Mouse (Mus musculus) CH12.LX (cell line): ENCODE results near the gene Cxcl9. TPM values are rescaled to one million over a fixed set of nuclear protein-coding genes. Genes with fewer than 3 reads are reported as not detected.

Source experiments
- DNase-seq: peaks from one replicate; pipeline ENCODE4 v3.0.0-alpha.2; 2013; ENCODE audit errors: extremely low read depth
- H3K27ac ChIP-seq: 2 replicates; pipeline ENCODE4 v1.5.1; 2012; ENCODE audit warnings: low read depth, mild to moderate bottlenecking, control low read depth, moderate library complexity; ENCODE audit not compliant: insufficient read depth
- H3K27me3 ChIP-seq: replicated peaks from 2 replicates; pipeline ENCODE3; 2012; ENCODE audit warnings: inconsistent platforms
- H3K36me3 ChIP-seq, 2 experiments: replicated peaks in 1 of 2; 2 replicates each; pipeline versions ENCODE3 to v1.6.1; 2012; ENCODE audit warnings: inconsistent platforms in 1 of 2, low read length in 1 of 2, mild to moderate bottlenecking in 1 of 2, mixed read lengths in 1 of 2, moderate library complexity in 1 of 2; ENCODE audit not compliant: control insufficient read depth in 1 of 2, insufficient read depth in 1 of 2
- H3K4me1 ChIP-seq, 2 experiments: 2 replicates each; pipeline ENCODE4 v1.6.1; 2012; ENCODE audit warnings: inconsistent platforms in 1 of 2, moderate library complexity in 1 of 2; ENCODE audit not compliant: insufficient read depth in 2 of 2, control insufficient read depth in 1 of 2
- H3K4me2 ChIP-seq: 2 replicates; pipeline ENCODE4 v1.6.1; 2012; ENCODE audit warnings: low read depth, mild to moderate bottlenecking, control low read depth; ENCODE audit not compliant: poor library complexity, insufficient read depth, severe bottlenecking
- H3K4me3 ChIP-seq, 3 experiments: fragments of 150-350 bp in 1 of 3; sonication (generic) in 1 of 3; replicated peaks in 1 of 3; 2 replicates each; pipeline versions ENCODE3 to v1.5.1; 2011 to 2012; ENCODE audit warnings: low read depth in 2 of 3, low read length in 2 of 3, mild to moderate bottlenecking in 2 of 3, moderate library complexity in 2 of 3, control low read depth in 1 of 3, improper control_type of control experiment in 1 of 3, inconsistent platforms in 1 of 3, mixed read lengths in 1 of 3; ENCODE audit not compliant: poor library complexity in 1 of 3
- H3K79me2 ChIP-seq: replicated peaks from 2 replicates; pipeline ENCODE4 v1.6.1; 2012; ENCODE audit warnings: mild to moderate bottlenecking, moderate library complexity; ENCODE audit not compliant: control insufficient read depth, poor library complexity, insufficient read depth, severe bottlenecking; ENCODE audit errors: extremely low read depth
- H3K9ac ChIP-seq: 2 replicates; pipeline ENCODE4 v1.6.1; 2012; ENCODE audit warnings: low read depth, mild to moderate bottlenecking, control low read depth, moderate library complexity; ENCODE audit not compliant: insufficient read depth
- H3K9me3 ChIP-seq: replicated peaks from 2 replicates; pipeline ENCODE3; 2012; ENCODE audit warnings: low read length, inconsistent platforms, mixed read lengths
- BHLHE40 ChIP-seq: IDR thresholded peaks from 2 replicates; pipeline ENCODE4 v1.6.1; 2011; ENCODE audit warnings: mild to moderate bottlenecking, low read depth, low read length, improper control_type of control experiment
- CHD1 ChIP-seq: IDR thresholded peaks from 2 replicates; pipeline ENCODE4 v1.6.1; 2012; ENCODE audit warnings: low read depth, low read length, improper control_type of control experiment, inconsistent platforms
- CTCF ChIP-seq, 2 experiments: IDR thresholded peaks in 1 of 2; conservative IDR thresholded peaks in 1 of 2; 2 replicates each; pipeline ENCODE4 v1.5.1; 2011 to 2012; ENCODE audit warnings: low read depth in 2 of 2, low read length in 2 of 2, improper control_type of control experiment in 1 of 2, inconsistent platforms in 1 of 2, mild to moderate bottlenecking in 1 of 2, moderate library complexity in 1 of 2
- ETS1 ChIP-seq: conservative IDR thresholded peaks from 2 replicates; pipeline ENCODE4 v1.6.1; 2012; ENCODE audit warnings: low read depth, mild to moderate bottlenecking, inconsistent platforms, low read length, improper control_type of control experiment, moderate library complexity
- IRF4 ChIP-seq: IDR thresholded peaks from 2 replicates; pipeline ENCODE4 v1.6.1; 2014; ENCODE audit warnings: low read depth, mild to moderate bottlenecking, inconsistent platforms, low read length, improper control_type of control experiment
- JUND ChIP-seq: conservative IDR thresholded peaks from 2 replicates; pipeline ENCODE4 v1.6.1; 2011; ENCODE audit warnings: low read depth, low read length, improper control_type of control experiment
- MAFK ChIP-seq: IDR thresholded peaks from 2 replicates; pipeline ENCODE4 v1.6.1; 2011; ENCODE audit warnings: low read length, improper control_type of control experiment; ENCODE audit not compliant: insufficient replicate concordance
- MAX ChIP-seq: IDR thresholded peaks from 2 replicates; pipeline ENCODE4 v1.6.1; 2011; ENCODE audit warnings: low read length, improper control_type of control experiment
- MAZ ChIP-seq: IDR thresholded peaks from 2 replicates; pipeline ENCODE4 v1.6.1; 2012; ENCODE audit warnings: low read depth, mild to moderate bottlenecking, inconsistent platforms, low read length, improper control_type of control experiment, moderate library complexity
- MXI1 ChIP-seq: IDR thresholded peaks from 2 replicates; pipeline ENCODE4 v1.6.1; 2011; ENCODE audit warnings: mild to moderate bottlenecking, low read depth, low read length, improper control_type of control experiment
- NELFE ChIP-seq: IDR thresholded peaks from 2 replicates; pipeline ENCODE4 v1.6.1; 2011; ENCODE audit warnings: low read depth, low read length, improper control_type of control experiment
- NRF1 ChIP-seq: IDR thresholded peaks from 2 replicates; pipeline ENCODE4 v1.6.1; 2014; ENCODE audit warnings: low read depth, mild to moderate bottlenecking, inconsistent platforms, low read length, improper control_type of control experiment, moderate library complexity
- PAX5 ChIP-seq: IDR thresholded peaks from 2 replicates; pipeline ENCODE4 v1.6.1; 2012; ENCODE audit warnings: low read length, inconsistent platforms, mixed read lengths
- POLR2A ChIP-seq: IDR thresholded peaks from 2 replicates; pipeline ENCODE4 v1.6.1; 2011; ENCODE audit warnings: low read depth, mild to moderate bottlenecking, improper control_type of control experiment, low read length
- POLR2AphosphoS2 ChIP-seq: IDR thresholded peaks from 2 replicates; pipeline ENCODE4 v1.6.1; 2011; ENCODE audit warnings: low read depth, low read length, improper control_type of control experiment
- RCOR1 ChIP-seq: conservative IDR thresholded peaks from 2 replicates; pipeline ENCODE4 v1.6.1; 2012; ENCODE audit warnings: low read depth, mild to moderate bottlenecking, inconsistent platforms, low read length, improper control_type of control experiment
- TCF12 ChIP-seq: IDR thresholded peaks from 2 replicates; pipeline ENCODE4 v1.6.1; 2014; ENCODE audit warnings: low read depth, mild to moderate bottlenecking, inconsistent platforms, low read length, improper control_type of control experiment
- UBTF ChIP-seq: IDR thresholded peaks from 2 replicates; pipeline ENCODE4 v1.6.1; 2012; ENCODE audit warnings: low read depth, mild to moderate bottlenecking, inconsistent platforms, low read length, improper control_type of control experiment, moderate library complexity
- USF1 ChIP-seq: IDR thresholded peaks from 2 replicates; pipeline ENCODE4 v1.6.1; 2014; ENCODE audit warnings: low read depth, mild to moderate bottlenecking, inconsistent platforms, low read length, improper control_type of control experiment
- dilution Hi-C: fragments of 300-500 bp; cut with MboI; formaldehyde crosslinking; loops from 2 replicates; pipeline ENCODE4 v1.14.3; 2020; ENCODE audit warnings: low sequenced_read_pairs; ENCODE audit not compliant: extremely low pct_unique_long_range_greater_than_20kb, extremely low pct_ligation_motif_present
- in situ Hi-C: fragments of 300-500 bp; cut with MboI; formaldehyde crosslinking; loops from 3 replicates; pipeline ENCODE4 v1.14.3; 2019; ENCODE audit warnings: low sequenced_read_pairs, low pct_ligation_motif_present, low pct_unique_long_range_greater_than_20kb, mixed read lengths
- polyA plus RNA-seq: library from polyadenylated mRNA; unstranded; fragments of >175 nt; gene quantifications from 2 replicates; pipeline ENCODE4 v1.2.1, GENCODE M21; 2012; ENCODE audit warnings: low read depth; ENCODE audit not compliant: insufficient read length
- total RNA-seq, 2 experiments: library from RNA; depleted of rRNA; stranded (reverse); fragments of 300-350 nt in 1 of 2; fragments of >200 nt in 1 of 2; gene quantifications; 2 replicates each; pipeline ENCODE4 v1.2.3; 2012 to 2014

The Cxcl9 gene
- total and polyA plus RNA-seq, 3 experiments = not detected

GRCm38 (mm10) chr5:92304291-92304690 lies 23.6 kb downstream of the Cxcl9 start:
- Histone ChIP-seq H3K27me3 (no peaks in the 10 kb centered on the region), H3K4me3 (no peak overlapping the region), H3K4me2 (no peak overlapping the region), H3K36me3 (peaks cover 70 to 93% of the 10 kb centered on the region in 2 experiments), H3K27ac (no peak overlapping the region), H3K79me2 (peaks cover 30% of the 10 kb centered on the region), H3K4me1 (peaks cover 11 to 23% of the 10 kb centered on the region in 2 experiments), H3K9me3 (no peaks in the 10 kb centered on the region), H3K9ac (no peak overlapping the region)
- no peak for DNase-seq
- dilution Hi-C loops (no loop called here), in situ Hi-C loops (no loop called here)
- TF ChIP-seq ETS1 = no peak
- TF ChIP-seq CHD1 = no peak
- TF ChIP-seq MXI1 = no peak
- TF ChIP-seq TCF12 = no peak
- TF ChIP-seq MAZ = no peak
- TF ChIP-seq POLR2AphosphoS2 = no peak

- Histone ChIP-seq H3K4me1 (peaks cover 0 to 7% of the 10 kb centered on the region in 2 experiments; a peak in 1 of 4 replicates), H3K36me3 (peaks cover 74 to 97% of the 10 kb centered on the region in 2 experiments), H3K4me3 (no peak overlapping the region), H3K4me2 (no peak overlapping the region), H3K27me3 (no peaks in the 10 kb centered on the region), H3K27ac (no peak overlapping the region), H3K79me2 (peaks cover 10% of the 10 kb centered on the region), H3K9me3 (no peaks in the 10 kb centered on the region), H3K9ac (no peak overlapping the region)
- no peak for TF ChIP-seq BHLHE40
- TF ChIP-seq UBTF = no peak
- TF ChIP-seq NRF1 = no peak
- no peak for TF ChIP-seq MAZ
- TF ChIP-seq TCF12 = no peak
- no peak for TF ChIP-seq POLR2A
- TF ChIP-seq MAFK = no peak
- no peak for TF ChIP-seq CTCF (conservative IDR thresholded peaks at IDR 0.05 in 1 of 2, IDR thresholded peaks at IDR 0.05 in 1 of 2; ENCODE audit: low read depth in 2 of 2, low read length in 2 of 2)
- TF ChIP-seq IRF4 = no peak
- no peak for TF ChIP-seq NELFE
- TF ChIP-seq USF1 = no peak
- no peak for TF ChIP-seq PAX5
- no peak for TF ChIP-seq JUND
- no peak for TF ChIP-seq MAX
- TF ChIP-seq ETS1 = no peak
- TF ChIP-seq RCOR1 = no peak
- dilution Hi-C loops = no loop called here
- DNase-seq = no peak
- in situ Hi-C loops = no loop called here
Observed at GRCm38 (mm10) chr5:92302149-92302840, 25.6 kb downstream of the Cxcl9 start.
